Mouse (Mus musculus): ENCODE data around the gene Wdtc1. TPM values are rescaled to one million over a fixed set of nuclear protein-coding genes. Genes with fewer than 3 reads are reported as not detected.

Wdtc1 gene
- total RNA-seq, 1 experiment: 91.8 TPM

GRCm38 (mm10) chr4:133337833-133338520 lies 15.3 kb downstream of the Wdtc1 start:
- H3K9me3 ChIP-seq (ENCODE audit: control insufficient read depth, insufficient read depth, low read depth, low read length): no peaks in the 10 kb centered on the region
- TF ChIP-seq MAFK (IDR thresholded peaks at IDR 0.05; ENCODE audit: insufficient read depth, low read depth, low read length) (no peak), HCFC1 (IDR thresholded peaks at IDR 0.05; ENCODE audit: borderline replicate concordance, insufficient read depth, low read length) (no peak), CHD2 (IDR thresholded peaks at IDR 0.05; ENCODE audit: low read depth, low read length) (no peak), ZC3H11A (IDR thresholded peaks at IDR 0.05; ENCODE audit: borderline replicate concordance, low read depth, low read length) (no peak), ZNF384 (IDR thresholded peaks at IDR 0.05; ENCODE audit: low read depth, low read length) (no peak)
- H3K36me3 ChIP-seq (ENCODE audit: control insufficient read depth, insufficient read depth, low read length, poor library complexity, severe bottlenecking): no peaks in the 10 kb centered on the region
- no peak overlapping the region for H3K9ac ChIP-seq (ENCODE audit: insufficient read depth, low read depth, low read length, poor library complexity, severe bottlenecking)
- in situ Hi-C loops (cut with MboI; ENCODE audit: low sequenced_read_pairs in 2 of 2, unreplicated experiment in 2 of 2): no loop called here
- no peak for DNase-seq (ENCODE audit: low read depth, low spot score)
- 0 out of 4 replicates have a peak, but pooled peaks cover 2 to 4% of the 10 kb centered on the region in 2 experiments for H3K4me1 ChIP-seq (ENCODE audit: control insufficient read depth in 2 of 2, insufficient read depth in 2 of 2, low read length in 2 of 2, poor library complexity in 1 of 2)
- no peak overlapping the region for H3K27ac ChIP-seq (ENCODE audit: insufficient read depth, low read depth, low read length, poor library complexity, severe bottlenecking)
- peak overlapping the region in 1 of 2 experiments; percentile 68; a peak in 2 of 4 replicates for H3K4me3 ChIP-seq (ENCODE audit: insufficient read depth in 1 of 2, low read depth in 1 of 2, low read length in 2 of 2, poor library complexity in 1 of 2, severe bottlenecking in 1 of 2)

DNA sequence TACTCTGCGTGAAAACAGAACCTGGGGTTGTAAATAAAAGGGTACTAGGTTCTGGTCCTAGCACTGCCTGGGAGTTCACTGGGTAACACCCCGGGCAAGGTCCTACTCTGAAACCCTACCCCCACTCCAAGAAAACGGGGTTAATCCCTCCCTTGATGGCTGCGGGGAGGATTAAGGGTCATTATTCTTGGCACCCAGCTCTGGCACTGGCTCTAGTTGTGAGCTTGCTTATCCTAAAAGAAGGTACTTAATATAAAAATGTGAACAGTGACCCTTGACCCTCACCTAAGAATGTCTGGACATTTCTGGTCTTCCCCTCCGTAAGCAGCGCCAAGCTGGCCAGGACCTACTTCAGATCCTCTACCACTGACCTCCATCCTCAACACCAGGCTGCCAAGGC lies 20.0 kb downstream of the Wdtc1 start:
- Histone ChIP-seq H3K9ac (ENCODE audit: insufficient read depth, low read depth, low read length, poor library complexity, severe bottlenecking) (no peak overlapping the region), H3K4me3 (ENCODE audit: insufficient read depth in 1 of 2, low read depth in 1 of 2, low read length in 2 of 2, poor library complexity in 1 of 2, severe bottlenecking in 1 of 2) (no peak overlapping the region), H3K4me1 (ENCODE audit: control insufficient read depth in 2 of 2, insufficient read depth in 2 of 2, low read length in 2 of 2, poor library complexity in 1 of 2) (0 out of 4 replicates have a peak, but pooled peaks cover 0 to 2% of the 10 kb centered on the region in 2 experiments), H3K36me3 (ENCODE audit: control insufficient read depth, insufficient read depth, low read length, poor library complexity, severe bottlenecking) (no peaks in the 10 kb centered on the region; the same call in 1 of the 2 replicates), H3K27ac (ENCODE audit: insufficient read depth, low read depth, low read length, poor library complexity, severe bottlenecking) (no peak overlapping the region), H3K9me3 (ENCODE audit: control insufficient read depth, insufficient read depth, low read depth, low read length) (no peaks in the 10 kb centered on the region)
- in situ Hi-C loops (cut with MboI; ENCODE audit: low sequenced_read_pairs in 2 of 2, unreplicated experiment in 2 of 2): no loop called here
- TF ChIP-seq HCFC1 (IDR thresholded peaks at IDR 0.05; ENCODE audit: borderline replicate concordance, insufficient read depth, low read length) (no peak), MAFK (IDR thresholded peaks at IDR 0.05; ENCODE audit: insufficient read depth, low read depth, low read length) (no peak), CHD2 (IDR thresholded peaks at IDR 0.05; ENCODE audit: low read depth, low read length) (no peak), ZNF384 (IDR thresholded peaks at IDR 0.05; ENCODE audit: low read depth, low read length) (no peak), ZC3H11A (IDR thresholded peaks at IDR 0.05; ENCODE audit: borderline replicate concordance, low read depth, low read length) (no peak)
- no peak for DNase-seq (ENCODE audit: low read depth, low spot score)

GRCm38 (mm10) chr4:133330296-133330695 lies 23.0 kb downstream of the Wdtc1 start:
- Histone ChIP-seq H3K36me3 (ENCODE audit: control insufficient read depth, insufficient read depth, low read length, poor library complexity, severe bottlenecking) (no peaks in the 10 kb centered on the region; the same call in 1 of the 2 replicates), H3K4me3 (ENCODE audit: insufficient read depth in 1 of 2, low read depth in 1 of 2, low read length in 2 of 2, poor library complexity in 1 of 2, severe bottlenecking in 1 of 2) (no peak overlapping the region), H3K4me1 (ENCODE audit: control insufficient read depth in 2 of 2, insufficient read depth in 2 of 2, low read length in 2 of 2, poor library complexity in 1 of 2) (peaks cover 0 to 5% of the 10 kb centered on the region in 2 experiments; a peak in 1 of 4 replicates), H3K9ac (ENCODE audit: insufficient read depth, low read depth, low read length, poor library complexity, severe bottlenecking) (no peak overlapping the region), H3K27ac (ENCODE audit: insufficient read depth, low read depth, low read length, poor library complexity, severe bottlenecking) (no peak overlapping the region), H3K9me3 (ENCODE audit: control insufficient read depth, insufficient read depth, low read depth, low read length) (no peaks in the 10 kb centered on the region)
- no peak for DNase-seq (ENCODE audit: low read depth, low spot score)
- in situ Hi-C loops (cut with MboI; ENCODE audit: low sequenced_read_pairs in 2 of 2, unreplicated experiment in 2 of 2): no loop called here
- no peak for TF ChIP-seq ZC3H11A (IDR thresholded peaks at IDR 0.05; ENCODE audit: borderline replicate concordance, low read depth, low read length)
- TF ChIP-seq MAFK (IDR thresholded peaks at IDR 0.05; ENCODE audit: insufficient read depth, low read depth, low read length): no peak
- TF ChIP-seq CHD2 (IDR thresholded peaks at IDR 0.05; ENCODE audit: low read depth, low read length): no peak
- TF ChIP-seq HCFC1 (IDR thresholded peaks at IDR 0.05; ENCODE audit: borderline replicate concordance, insufficient read depth, low read length): no peak
- no peak for TF ChIP-seq ZNF384 (IDR thresholded peaks at IDR 0.05; ENCODE audit: low read depth, low read length)

- no peak overlapping the region for H3K4me3 ChIP-seq (ENCODE audit: insufficient read depth in 1 of 2, low read depth in 1 of 2, low read length in 2 of 2, poor library complexity in 1 of 2, severe bottlenecking in 1 of 2)
- H3K9ac ChIP-seq (ENCODE audit: insufficient read depth, low read depth, low read length, poor library complexity, severe bottlenecking): no peak overlapping the region
- H3K36me3 ChIP-seq (ENCODE audit: control insufficient read depth, insufficient read depth, low read length, poor library complexity, severe bottlenecking): no peaks in the 10 kb centered on the region; the same call in none of the 2 replicates
- TF ChIP-seq CHD2 (IDR thresholded peaks at IDR 0.05; ENCODE audit: low read depth, low read length) (no peak), ZC3H11A (IDR thresholded peaks at IDR 0.05; ENCODE audit: borderline replicate concordance, low read depth, low read length) (no peak), MAFK (IDR thresholded peaks at IDR 0.05; ENCODE audit: insufficient read depth, low read depth, low read length) (no peak), HCFC1 (IDR thresholded peaks at IDR 0.05; ENCODE audit: borderline replicate concordance, insufficient read depth, low read length) (no peak)
- no peak for DNase-seq (ENCODE audit: low read depth, low spot score)
- no peak overlapping the region for H3K27ac ChIP-seq (ENCODE audit: insufficient read depth, low read depth, low read length, poor library complexity, severe bottlenecking)
- in situ Hi-C loops (cut with MboI; ENCODE audit: low sequenced_read_pairs in 2 of 2, unreplicated experiment in 2 of 2): no loop called here
- H3K9me3 ChIP-seq (ENCODE audit: control insufficient read depth, insufficient read depth, low read depth, low read length): no peaks in the 10 kb centered on the region
- H3K4me1 ChIP-seq (ENCODE audit: control insufficient read depth in 2 of 2, insufficient read depth in 2 of 2, low read length in 2 of 2, poor library complexity in 1 of 2): peaks cover 0 to 3% of the 10 kb centered on the region in 2 experiments; a peak in 1 of 4 replicates
Observed at GRCm38 (mm10) chr4:133328129-133328528, 25.2 kb downstream of the Wdtc1 start.
